Mouse (Mus musculus) left cerebral cortex, postnatal 4 days (tissue): ENCODE measurements at regions not wholly inside any gene's neighbourhood (a gene's known extent, or its start where the extent isn't known, plus 50 kb on each side); places are given as distances from the start of the nearest gene placed in this dataset.
A peak's percentile ranks its signal among the peaks of the same experiment; 100 is the strongest.
"Not testable (repeated sequence)": the region's sequence is repeated elsewhere in the genome, so short reads cannot be mapped to it uniquely, and the experiment has no call there.

ENCODE experiments used
- DNase-seq: peaks from one replicate; pipeline ENCODE4 v3.0.0-alpha.2; 2022
- intact Hi-C: fragments of 180-260 bp; cut with DNase I; formaldehyde crosslinking; loops from one replicate; pipeline ENCODE4 v1.15.1; 2025

- peak; percentile 2 for DNase-seq
- intact Hi-C loops: no loop called here
Measured at GRCm38 (mm10) chr9:11206829-11207228, 302.3 kb upstream of the Cntn5 start.

DNA sequence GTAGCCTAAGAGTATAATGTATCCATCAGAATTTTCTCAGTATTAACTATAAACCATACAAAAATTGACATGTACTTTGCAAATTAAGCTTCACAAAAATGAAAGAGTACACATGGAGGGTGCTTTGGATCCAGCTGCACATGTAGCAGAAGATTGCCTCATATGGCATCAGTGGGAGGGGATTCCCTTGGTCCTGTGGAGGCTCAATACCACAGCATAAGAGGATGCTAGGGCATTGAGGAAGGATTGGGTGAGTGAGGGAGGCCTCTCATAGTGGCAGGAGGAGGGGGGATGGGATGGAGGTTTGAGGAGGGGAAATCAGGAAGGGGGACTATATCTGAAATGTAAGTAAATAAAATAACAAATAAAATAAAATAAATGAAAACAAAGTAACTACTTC, 301.7 kb upstream of the Cntn5 start:
- DNase-seq: no peak
- intact Hi-C loops: no loop called here

DNA sequence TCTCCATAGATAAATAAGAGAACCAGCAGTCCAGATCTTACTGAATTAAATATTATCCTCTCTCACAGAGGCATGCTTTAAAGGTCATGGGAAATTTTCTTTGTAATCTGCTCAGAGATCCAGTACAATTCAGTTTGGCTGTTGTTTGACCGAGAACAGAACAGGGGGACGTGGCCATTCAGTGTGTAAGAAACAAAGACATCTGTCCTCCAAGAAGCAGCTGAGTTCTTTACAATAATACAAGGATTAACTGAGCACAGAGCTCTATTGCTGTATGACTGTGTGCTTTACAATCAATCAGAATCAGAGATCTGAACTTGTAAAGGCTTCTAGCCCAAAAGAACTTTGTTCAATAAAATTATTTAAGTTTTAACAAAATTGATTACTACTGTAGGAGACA, 287.6 kb upstream of the Cntn5 start:
- DNase-seq: no peak
- intact Hi-C loops: no loop called here

- intact Hi-C loops: no loop called here
- no peak for DNase-seq
Measured at GRCm38 (mm10) chr9:11145799-11146198, 241.2 kb upstream of the Cntn5 start.

DNA sequence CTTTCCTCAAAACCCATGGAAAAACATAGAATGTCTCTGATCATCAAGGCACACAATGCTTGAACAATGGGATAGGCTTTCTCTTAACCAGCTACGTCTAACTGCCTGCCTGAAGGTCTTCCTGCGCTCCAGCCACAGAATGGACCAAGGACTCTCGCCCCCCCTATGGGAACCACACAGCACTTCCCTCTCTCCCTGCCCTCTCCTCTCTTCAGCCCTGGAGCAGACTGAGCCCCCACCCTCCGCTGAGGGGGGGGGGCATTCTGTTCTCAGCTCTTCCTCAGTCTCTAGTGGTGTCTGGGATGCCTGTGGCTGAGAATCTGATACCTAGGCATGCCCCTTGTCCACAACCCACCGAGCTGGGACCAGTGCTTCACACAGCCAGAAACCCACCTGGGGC, 222.3 kb upstream of the Cntn5 start:
- DNase-seq: no peak
- intact Hi-C loops: no loop called here

- intact Hi-C loops: no loop called here
- DNase-seq: no peak
Measured at GRCm38 (mm10) chr9:11119153-11119552, 214.6 kb upstream of the Cntn5 start.

GRCm38 (mm10) chr9:11107828-11108227, 203.3 kb upstream of the Cntn5 start:
- intact Hi-C loops: not testable (repeated sequence)

DNA sequence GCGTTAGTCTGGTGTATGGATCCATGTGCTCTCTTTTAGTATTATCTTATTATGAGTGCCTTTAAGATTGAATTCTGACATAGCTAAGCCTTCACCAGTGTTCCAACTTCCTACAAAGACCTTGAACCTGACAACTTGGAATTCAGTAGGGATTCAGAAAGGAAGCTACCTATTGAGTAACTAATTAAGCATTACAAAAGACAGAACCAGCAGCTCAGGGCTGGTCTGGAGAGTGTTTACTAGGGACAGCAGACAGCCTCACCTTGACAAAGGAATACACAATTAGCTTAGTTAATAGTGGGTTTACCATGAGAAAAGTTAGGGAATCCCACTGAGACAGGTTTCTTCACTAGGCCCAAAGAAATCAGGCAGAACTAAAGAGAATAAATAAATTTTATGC, 202.6 kb upstream of the Cntn5 start:
- DNase-seq, intact Hi-C loops: not testable (repeated sequence)

More at GRCm38 (mm10) chr9:11107828-11108227, 203.3 kb upstream of the Cntn5 start:
- not testable (repeated sequence) for DNase-seq

- intact Hi-C loops: no loop called here
- no peak for DNase-seq
Measured at GRCm38 (mm10) chr9:11106268-11106667, 201.7 kb upstream of the Cntn5 start.

- intact Hi-C loops: no loop called here
- no peak for DNase-seq
Measured at GRCm38 (mm10) chr9:11103448-11103847, 198.9 kb upstream of the Cntn5 start.

DNA sequence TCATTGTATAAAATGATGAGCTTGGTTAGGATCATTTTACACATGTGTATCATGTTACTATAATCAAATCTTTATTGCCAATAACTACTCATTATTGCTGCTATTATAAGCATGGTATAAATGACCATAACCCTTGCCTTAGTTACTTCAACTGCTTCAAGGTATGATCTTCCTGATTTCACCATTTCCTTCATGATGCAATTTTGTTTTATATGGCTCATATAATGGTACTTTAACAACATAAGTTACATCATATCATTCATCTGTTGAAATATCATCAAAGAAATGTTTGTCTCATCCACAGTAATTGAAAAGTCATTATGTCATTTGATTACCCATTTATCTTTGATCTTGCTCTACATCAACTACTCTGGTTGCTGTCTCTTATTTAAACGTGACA, 188.3 kb upstream of the Cntn5 start:
- intact Hi-C loops: no loop called here
- no peak for DNase-seq

DNA sequence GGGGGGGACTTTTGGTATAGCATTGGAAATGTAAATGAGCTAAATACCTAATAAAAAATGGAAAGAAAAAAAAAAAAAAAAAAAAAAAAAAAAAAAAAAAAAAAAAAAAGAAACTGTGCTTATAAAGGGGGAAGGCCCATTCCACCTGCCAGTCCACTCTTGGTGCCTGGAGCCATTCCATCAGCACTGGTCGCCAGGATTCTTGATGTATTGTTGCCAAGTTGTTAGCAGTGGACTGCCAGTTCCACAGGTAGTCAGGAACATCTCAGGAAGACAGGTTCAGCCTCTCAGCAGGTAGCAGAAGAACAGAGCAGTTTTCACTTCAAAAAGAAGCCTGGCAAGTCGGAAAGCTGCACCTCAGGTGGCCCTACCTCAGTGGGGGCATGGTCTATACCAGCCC, 162.6 kb upstream of the Cntn5 start:
- DNase-seq, intact Hi-C loops: not testable (repeated sequence)

GRCm38 (mm10) chr9:11062856-11063255, 158.3 kb upstream of the Cntn5 start:
- DNase-seq: no peak
- intact Hi-C loops: no loop called here
